Mouse (Mus musculus) hindbrain, embryonic 11.5 days (tissue): Measurements from ENCODE around the gene Ttc7. TPM values are rescaled to one million over a fixed set of nuclear protein-coding genes. Genes with fewer than 3 reads are reported as not detected.

ENCODE experiments used
- ATAC-seq: fragments of 200-750 bp; cut with Nextera tagmentation; 2 replicates; pipeline ENCODE4 v1.8.0; 2017; ENCODE audit warnings: mild to moderate bottlenecking, moderate TSS enrichment, moderate library complexity; ENCODE audit not compliant: low FRiP score
- DNase-seq: peaks from one replicate; pipeline ENCODE4 v3.0.0-alpha.2; 2015; ENCODE audit warnings: low spot score
- H3K27ac ChIP-seq: fragments of 300-500 bp; sonication (generic); 2 replicates; pipeline ENCODE4 v1.5.1; 2014; ENCODE audit warnings: mild to moderate bottlenecking, low read depth, low read length
- H3K27me3 ChIP-seq: fragments of 300-500 bp; sonication (generic); 2 replicates; pipeline ENCODE4 v1.6.1; 2014; ENCODE audit warnings: mild to moderate bottlenecking, low read length, moderate library complexity, mixed read lengths; ENCODE audit not compliant: control insufficient read depth, insufficient read depth
- H3K36me3 ChIP-seq: fragments of 300-500 bp; sonication (generic); 2 replicates; pipeline ENCODE4 v1.6.1; 2014; ENCODE audit warnings: mild to moderate bottlenecking, low read length, moderate library complexity, mixed read lengths; ENCODE audit not compliant: control insufficient read depth, insufficient read depth
- H3K4me1 ChIP-seq: fragments of 300-500 bp; sonication (generic); replicated peaks from 2 replicates; pipeline ENCODE4 v1.6.1; 2014; ENCODE audit warnings: low read length, mixed read lengths; ENCODE audit not compliant: control insufficient read depth, insufficient read depth
- H3K4me2 ChIP-seq: fragments of 300-500 bp; sonication (generic); replicated peaks from 2 replicates; pipeline ENCODE4 v1.6.1; 2014; ENCODE audit warnings: mild to moderate bottlenecking, low read depth, low read length
- H3K4me3 ChIP-seq: fragments of 300-500 bp; sonication (generic); 2 replicates; pipeline ENCODE4 v1.5.1; 2014; ENCODE audit warnings: low read depth, low read length
- H3K9ac ChIP-seq: fragments of 300-500 bp; sonication (generic); 2 replicates; pipeline ENCODE4 v1.6.1; 2014; ENCODE audit warnings: low read depth, low read length
- H3K9me3 ChIP-seq: fragments of 300-500 bp; sonication (generic); 2 replicates; pipeline ENCODE4 v1.6.1; 2016; ENCODE audit warnings: low read length; ENCODE audit not compliant: control insufficient read depth
- WGBS: fragments of 180-500 bp; shearing (Covaris S2); extraction: QIAGEN DNeasy Blood & Tissue Kit; methylation state at CpG from one replicate; pipeline ENCODE4 v1.1.7; 2014; 5-methylcytosine and 5-hydroxymethylcytosine counted together
- polyA plus RNA-seq: library from polyadenylated mRNA; unstranded; fragments of >200 nt; fragmentation: Nextera tagmentation; extraction: Ambion mirVana; gene quantifications from 2 replicates; pipeline ENCODE4 v1.2.1, GENCODE M21; 2014

Gene Ttc7
- polyA plus RNA-seq, 1 experiment from 2014 or later = 2.7 TPM

GRCm38 (mm10) chr17:87328177-87328768 lies 45.6 kb downstream of the Ttc7 start:
- WGBS = 72% methylated on average over 8 of the region's 9 CpGs
- DNase-seq (no peak), ATAC-seq (no peak)
- Histone ChIP-seq H3K9ac (no peak overlapping the region), H3K4me2 (no peak overlapping the region), H3K27ac (no peak overlapping the region), H3K9me3 (no peaks in the 10 kb centered on the region), H3K4me1 (peaks cover 29% of the 10 kb centered on the region), H3K27me3 (no peaks in the 10 kb centered on the region), H3K4me3 (no peak overlapping the region), H3K36me3 (no peaks in the 10 kb centered on the region)

GRCm38 (mm10) chr17:87329144-87329700 lies 46.5 kb downstream of the Ttc7 start:
- Histone ChIP-seq H3K27me3 (no peaks in the 10 kb centered on the region), H3K36me3 (no peaks in the 10 kb centered on the region), H3K27ac (no peak overlapping the region), H3K4me2 (no peak overlapping the region), H3K4me1 (peaks cover 29% of the 10 kb centered on the region), H3K4me3 (no peak overlapping the region), H3K9ac (no peak overlapping the region), H3K9me3 (no peaks in the 10 kb centered on the region)
- DNase-seq (no peak), ATAC-seq (no peak)
- WGBS = 87% methylated on average over 18 of the region's 18 CpGs

GRCm38 (mm10) chr17:87330250-87330920 lies 47.7 kb downstream of the Ttc7 start:
- H3K4me2 ChIP-seq = peak overlapping the region; percentile 12
- H3K9ac ChIP-seq = peak overlapping the region; percentile 53
- peaks cover 29% of the 10 kb centered on the region for H3K4me1 ChIP-seq
- H3K4me3 ChIP-seq = no peak overlapping the region
- peak; percentile 52 for DNase-seq
- H3K27me3 ChIP-seq = no peaks in the 10 kb centered on the region
- WGBS = 27% methylated on average over 22 of the region's 22 CpGs
- peak; percentile 46 for ATAC-seq
- no peaks in the 10 kb centered on the region for H3K36me3 ChIP-seq
- peak overlapping the region; percentile 78 for H3K27ac ChIP-seq
- H3K9me3 ChIP-seq = no peaks in the 10 kb centered on the region

- Histone ChIP-seq H3K9me3 (no peaks in the 10 kb centered on the region), H3K4me3 (no peak overlapping the region), H3K36me3 (no peaks in the 10 kb centered on the region), H3K27ac (peak overlapping the region; percentile 78), H3K4me2 (peak overlapping the region; percentile 12), H3K9ac (peak overlapping the region; percentile 53), H3K27me3 (no peaks in the 10 kb centered on the region), H3K4me1 (peaks cover 29% of the 10 kb centered on the region)
- WGBS = 1% methylated on average over 11 of the region's 11 CpGs
- ATAC-seq = peak; percentile 53
- DNase-seq = peak; percentile 58
Observed at GRCm38 (mm10) chr17:87330921-87331291, 48.2 kb downstream of the Ttc7 start.

- Histone ChIP-seq H3K27me3 (no peaks in the 10 kb centered on the region), H3K27ac (0 out of 2 replicates have a peak overlapping the region, but pooled peaks have one; percentile 78), H3K9ac (no peak overlapping the region), H3K4me1 (peaks cover 29% of the 10 kb centered on the region), H3K4me3 (no peak overlapping the region), H3K9me3 (no peaks in the 10 kb centered on the region), H3K4me2 (peak overlapping the region; percentile 12; the same call in 1 of the 2 replicates), H3K36me3 (no peaks in the 10 kb centered on the region)
- 33% methylated on average over 11 of the region's 11 CpGs for WGBS
- DNase-seq (peak; percentile 42), ATAC-seq (peak; percentile 49)
Observed at GRCm38 (mm10) chr17:87331336-87332141, 48.9 kb downstream of the Ttc7 start.

- Histone ChIP-seq H3K4me2 (no peak overlapping the region; the same call in 1 of the 2 replicates), H3K27ac (no peak overlapping the region), H3K4me3 (no peak overlapping the region), H3K4me1 (peaks cover 23% of the 10 kb centered on the region), H3K36me3 (no peaks in the 10 kb centered on the region), H3K27me3 (no peaks in the 10 kb centered on the region), H3K9ac (no peak overlapping the region), H3K9me3 (no peaks in the 10 kb centered on the region)
- ATAC-seq (no peak), DNase-seq (no peak)
- WGBS = 58% methylated on average over 9 of the region's 9 CpGs
Observed at GRCm38 (mm10) chr17:87332142-87332815, 49.6 kb downstream of the Ttc7 start.

GRCm38 (mm10) chr17:87332887-87333286 lies 50.2 kb downstream of the Ttc7 start:
- DNase-seq (no peak), ATAC-seq (no peak)
- Histone ChIP-seq H3K4me3 (no peak overlapping the region), H3K4me1 (peaks cover 19% of the 10 kb centered on the region), H3K9me3 (no peaks in the 10 kb centered on the region), H3K36me3 (no peaks in the 10 kb centered on the region), H3K27ac (no peak overlapping the region), H3K9ac (no peak overlapping the region), H3K4me2 (no peak overlapping the region), H3K27me3 (no peaks in the 10 kb centered on the region)
- 87% methylated on average over 6 of the region's 6 CpGs for WGBS

- no peak for DNase-seq
- H3K27ac ChIP-seq = no peak overlapping the region
- no peaks in the 10 kb centered on the region for H3K36me3 ChIP-seq
- no peak overlapping the region for H3K4me2 ChIP-seq
- peaks cover 19% of the 10 kb centered on the region for H3K4me1 ChIP-seq
- H3K4me3 ChIP-seq = no peak overlapping the region
- 89% methylated on average over 12 of the region's 12 CpGs for WGBS
- no peaks in the 10 kb centered on the region for H3K9me3 ChIP-seq
- ATAC-seq = no peak
- no peaks in the 10 kb centered on the region for H3K27me3 ChIP-seq
- H3K9ac ChIP-seq = no peak overlapping the region
Observed at GRCm38 (mm10) chr17:87334162-87334561, 51.5 kb downstream of the Ttc7 start.
